Mouse (Mus musculus) left cerebral cortex, adult 2 months (tissue): ENCODE data around the gene Hoxd11. TPM values are rescaled to one million over a fixed set of nuclear protein-coding genes. Genes with fewer than 3 reads are reported as not detected.

Source experiments
- DNase-seq, 2 experiments: peaks; one replicate each; pipeline ENCODE4 v3.0.0; 2021 to 2022; ENCODE audit warnings: low spot score in 2 of 2, mixed read lengths in 1 of 2; ENCODE audit errors: extremely low spot score in 1 of 2
- H3K27ac ChIP-seq: fragments of 200-600 bp; 2 replicates; pipeline ENCODE4 v1.8.1; 2022
- H3K4me3 ChIP-seq: fragments of 200-600 bp; 2 replicates; pipeline ENCODE4 v1.8.1; 2022
- CTCF ChIP-seq: fragments of 200-600 bp; IDR thresholded peaks from 2 replicates; pipeline ENCODE4 v1.8.1; 2022; ENCODE audit warnings: antibody characterized with exemption, mild to moderate bottlenecking, moderate library complexity
- intact Hi-C: fragments of 180-260 bp; cut with DNase I; formaldehyde crosslinking; loops from one replicate; pipeline ENCODE4 v1.15.1; 2025
- long read RNA-seq, 2 experiments: library from polyadenylated mRNA; stranded (forward); transcript quantifications; one replicate each; pipeline ENCODE4 v2.0.0; 2021; ENCODE audit warnings: borderline mapping rate in 2 of 2
- total RNA-seq, 2 experiments: library from RNA; stranded (reverse); gene quantifications; 2 replicates each; pipeline ENCODE4 v1.2.3; 2021

Hoxd11 gene
- not detected for total RNA-seq
- long read RNA-seq, experiment 1: 0 reads
- long read RNA-seq, experiment 2: 0 reads

DNA sequence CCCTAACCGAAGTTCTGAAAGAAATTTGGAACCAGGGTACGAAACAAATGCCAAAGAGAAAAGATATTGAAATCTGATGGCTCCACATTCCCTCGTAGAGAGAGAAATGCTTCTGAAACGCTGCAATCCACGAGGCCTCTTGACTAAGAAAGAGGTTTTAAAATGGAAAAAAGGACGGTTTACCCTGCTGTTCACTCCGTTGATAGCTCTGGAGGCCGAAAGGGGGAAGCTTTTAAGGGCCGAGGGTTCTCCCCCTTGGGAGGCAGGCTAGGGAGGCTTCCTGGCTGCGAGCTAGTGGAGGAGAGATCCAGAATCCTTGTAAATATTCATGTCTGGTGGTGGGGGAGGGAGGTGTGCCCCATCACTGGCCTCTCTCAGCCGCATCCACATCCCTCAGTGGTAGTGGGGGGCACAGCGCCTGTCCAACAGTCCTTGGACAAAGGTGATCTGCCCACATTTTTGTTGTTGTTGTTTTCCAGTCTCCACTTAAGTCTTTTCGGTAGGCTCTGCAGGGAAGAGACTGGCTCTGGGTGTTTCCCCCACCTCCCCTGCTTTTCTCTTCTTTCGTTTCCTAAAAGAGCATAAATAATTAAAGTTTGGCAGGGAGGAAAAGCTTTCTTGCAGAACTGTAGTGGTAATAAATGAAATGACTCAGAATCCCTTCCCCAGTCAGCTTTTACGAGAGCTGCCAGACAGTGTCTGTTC lies at the start of gene Hoxd11:
Hoxd11 (plus strand) TSS at position 667 of the 705 bp plus-strand sequence.
- Histone ChIP-seq H3K4me3 (no peak within 1 kb of the TSS), H3K27ac (no peak within 1 kb of the TSS)
- DNase-seq: no peak
- no peak for TF ChIP-seq CTCF
- intact Hi-C loops: no loop called here

DNA sequence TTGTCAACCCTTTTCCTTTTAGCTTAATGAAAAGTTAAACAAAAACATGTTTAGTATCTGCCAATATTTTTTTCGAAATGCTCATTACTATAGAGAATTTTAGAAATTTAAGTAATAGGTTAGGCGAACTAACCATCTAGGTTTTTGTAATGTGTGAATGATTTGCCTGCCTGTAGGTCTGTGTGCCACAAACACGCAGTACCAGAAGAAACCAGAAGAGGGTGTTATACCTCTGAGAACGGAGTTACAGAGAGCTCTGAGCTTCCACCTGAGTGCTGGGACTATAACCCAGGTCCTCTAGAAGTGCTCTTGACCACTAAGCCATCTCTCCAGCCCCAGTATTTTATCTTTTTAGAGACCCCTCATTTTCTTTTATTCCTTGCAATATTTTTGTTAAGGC lies 43.9 kb upstream of the Hoxd11 start:
- no peak; the same call in 1 of the 2 replicates for TF ChIP-seq CTCF
- Histone ChIP-seq H3K27ac (no peak overlapping the region), H3K4me3 (no peak overlapping the region)
- no peak for DNase-seq
- intact Hi-C loops: no loop called here

DNA sequence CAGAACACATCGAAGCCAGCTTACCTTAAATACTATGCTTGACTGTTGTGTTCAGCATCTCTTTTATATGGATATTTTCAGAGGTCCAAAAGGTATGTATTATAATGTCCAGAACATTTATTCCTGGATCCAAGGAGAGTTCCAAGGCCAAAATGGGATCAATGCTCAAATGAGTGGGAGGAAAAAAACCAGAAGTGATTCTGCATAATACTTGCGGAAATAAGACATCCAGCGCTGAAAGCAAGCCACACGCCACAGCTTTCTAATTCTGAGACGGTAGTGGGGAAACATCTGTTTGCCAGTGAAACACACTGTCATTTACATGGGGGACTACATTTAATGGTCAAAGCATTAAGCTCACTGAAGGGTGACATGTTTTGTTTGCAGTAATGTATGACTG lies 36.9 kb upstream of the Hoxd11 start:
- Histone ChIP-seq H3K4me3 (no peak overlapping the region), H3K27ac (no peak overlapping the region)
- no peak for TF ChIP-seq CTCF
- intact Hi-C loops: no loop called here
- DNase-seq: no peak

DNA sequence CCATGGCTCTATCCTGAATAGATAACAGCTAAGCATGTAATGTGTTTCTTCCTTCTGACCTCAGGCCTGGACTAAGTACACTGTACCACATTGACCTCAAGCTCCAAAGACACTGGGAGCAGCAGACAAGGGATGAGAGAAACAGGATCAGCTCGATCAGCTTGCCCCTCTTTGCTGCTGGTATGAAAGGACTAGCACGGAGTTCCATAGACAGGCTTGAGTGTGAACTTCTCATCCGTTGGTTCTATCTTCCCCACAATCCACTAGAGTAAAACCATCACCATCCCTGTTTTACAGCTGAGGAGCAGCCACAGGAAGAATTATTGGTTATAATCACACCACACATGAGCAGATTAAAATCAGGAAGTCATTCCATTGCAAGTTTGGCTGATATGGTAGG lies 33.7 kb upstream of the Hoxd11 start:
- intact Hi-C loops: no loop called here

DNA sequence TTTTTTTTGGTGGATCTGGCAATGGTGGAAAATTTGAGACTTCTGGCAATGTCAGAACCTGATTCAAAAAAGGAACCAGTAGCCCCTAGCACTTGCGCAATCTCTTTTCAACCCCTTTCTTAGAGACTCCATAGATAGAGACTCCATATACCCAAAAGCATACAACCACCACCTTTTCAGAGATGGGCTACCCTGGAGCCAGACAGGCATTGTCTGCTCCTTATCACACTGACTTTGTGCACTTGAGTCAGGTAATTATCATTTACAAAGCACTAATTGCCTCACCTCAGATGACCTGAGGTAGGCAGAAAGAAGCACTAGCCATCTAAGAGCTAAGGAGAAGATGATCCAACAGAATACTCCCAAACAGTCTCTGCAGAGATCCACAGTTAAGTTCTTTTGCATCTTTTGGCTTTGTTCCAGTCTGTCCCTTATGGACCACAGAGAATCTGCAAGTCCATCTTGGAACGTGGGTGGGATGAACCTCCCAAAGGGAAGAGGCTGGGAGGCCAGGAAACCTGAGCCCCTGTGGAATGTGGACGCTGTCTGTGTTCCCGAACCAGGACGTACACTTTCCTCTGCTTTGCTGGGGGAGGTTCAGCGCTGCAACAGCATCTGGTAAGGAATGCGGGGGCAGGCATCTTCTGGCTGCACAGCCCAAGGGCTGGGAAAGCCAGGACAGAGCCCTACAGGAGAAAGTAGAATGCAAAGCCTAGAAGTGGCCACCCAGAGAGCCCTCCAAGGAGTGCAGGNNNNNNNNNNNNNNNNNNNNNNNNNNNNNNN lies 32.1 kb upstream of the Hoxd11 start:
- DNase-seq: no peak
- no peak for TF ChIP-seq CTCF
- Histone ChIP-seq H3K27ac (no peak overlapping the region), H3K4me3 (no peak overlapping the region)
- intact Hi-C loops: no loop called here

More for the DNA sequence above, 33.7 kb upstream of the Hoxd11 start:
- no peak overlapping the region for H3K27ac ChIP-seq
- TF ChIP-seq CTCF: no peak
- DNase-seq: no peak
- no peak overlapping the region for H3K4me3 ChIP-seq

DNA sequence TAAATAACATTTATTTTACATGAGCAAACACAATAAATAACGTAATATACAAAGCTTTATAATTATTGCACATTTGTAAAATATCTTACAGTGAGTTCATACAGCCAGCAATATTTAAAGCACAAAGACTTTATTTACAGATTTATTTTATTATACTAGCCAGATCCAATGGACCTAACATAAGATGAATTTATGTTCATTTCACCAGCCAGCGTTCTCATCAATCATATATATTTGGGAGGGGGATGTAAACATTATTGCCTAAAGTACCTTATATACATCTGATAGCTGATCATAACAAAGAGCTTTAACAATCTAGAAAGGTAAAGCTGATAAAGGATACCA lies 26.4 kb upstream of the Hoxd11 start:
- no peak overlapping the region for H3K27ac ChIP-seq
- TF ChIP-seq CTCF: no peak
- DNase-seq: no peak
- intact Hi-C loops: loop anchor here (5.0 to 10.0 kb wide), 2 partner anchors 94 to 1378 kb away; partner anchors contain the start of gene Sp9
- H3K4me3 ChIP-seq: no peak overlapping the region

DNA sequence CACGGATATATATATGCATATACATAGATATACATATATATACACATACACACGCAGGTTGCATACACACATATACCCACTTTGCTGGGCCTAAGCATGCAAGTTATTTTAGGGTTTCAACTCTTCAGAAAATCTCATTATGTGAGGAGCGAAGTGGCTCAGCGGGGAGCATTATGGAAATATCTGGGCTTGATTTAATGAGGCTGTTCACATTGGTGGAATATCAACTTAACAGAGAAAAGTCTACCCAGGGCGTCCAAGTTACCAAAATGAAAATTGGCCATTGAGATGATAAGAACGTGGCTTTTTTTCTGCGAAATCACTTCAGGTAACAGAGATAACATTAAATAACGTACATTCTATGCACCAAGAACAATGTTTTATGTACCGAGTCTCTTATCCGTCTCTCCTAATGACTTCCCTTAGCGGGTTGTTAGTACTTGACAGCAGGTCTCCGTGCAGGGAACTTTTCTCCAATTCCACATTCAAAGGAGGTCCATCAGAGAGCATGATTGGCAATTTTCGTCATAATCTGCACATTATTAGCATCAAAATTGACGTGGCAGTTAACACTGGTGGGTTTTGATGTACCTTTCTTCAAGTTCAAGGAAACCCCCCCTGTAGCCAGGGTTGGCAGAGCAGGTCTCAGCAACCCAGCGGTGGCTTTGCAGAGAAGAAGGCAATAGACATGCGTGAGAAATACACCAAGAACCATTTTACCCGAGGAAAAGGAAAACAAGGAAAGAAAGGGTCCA lies 25.4 kb upstream of the Hoxd11 start:
- intact Hi-C loops: loop anchor here (5.0 to 10.0 kb wide), 2 partner anchors 93 to 1379 kb away; partner anchors contain the start of gene Sp9
- Histone ChIP-seq H3K27ac (no peak overlapping the region), H3K4me3 (no peak overlapping the region)
- TF ChIP-seq CTCF: no peak
- DNase-seq: no peak

DNA sequence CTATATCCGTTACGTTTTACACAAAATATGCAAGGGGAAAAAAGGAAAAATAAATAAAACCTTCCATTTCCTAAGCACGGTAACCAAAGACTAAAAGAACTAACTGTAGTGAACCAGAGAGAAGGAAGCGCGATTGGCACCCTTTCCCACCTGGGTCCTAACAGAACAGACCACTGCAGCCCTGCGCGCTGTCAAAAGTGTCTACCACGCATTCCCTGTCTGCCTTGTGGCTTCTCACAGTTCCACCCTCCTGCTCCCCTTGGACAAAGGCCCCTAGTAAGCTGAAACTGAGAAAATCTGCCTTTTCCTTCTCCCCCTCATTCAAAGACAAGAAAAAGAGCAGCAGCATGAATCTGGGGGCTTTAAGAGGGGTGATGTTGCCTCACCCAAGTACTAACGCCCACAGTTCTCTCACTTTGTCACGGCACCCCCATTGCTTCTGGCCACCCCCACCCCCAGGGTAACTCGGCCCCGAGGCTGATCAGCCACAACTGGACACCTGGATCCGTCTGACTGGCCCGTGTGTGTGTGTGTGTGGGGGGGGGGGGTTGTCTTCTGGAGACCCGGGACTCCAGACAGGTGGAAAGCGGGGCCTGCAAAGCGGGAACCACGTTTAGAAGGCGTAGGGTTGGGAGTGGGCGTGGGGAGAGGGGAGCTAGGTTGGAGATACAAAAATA lies 24.5 kb upstream of the Hoxd11 start:
- H3K27ac ChIP-seq: no peak overlapping the region
- intact Hi-C loops: loop anchor here (5.0 to 10.0 kb wide), 5 partner anchors 57 to 1380 kb away; partner anchors contain the start of genes Gm28230, Hoxd3, Hoxd4 and Sp9
- H3K4me3 ChIP-seq: no peak overlapping the region
- no peak for DNase-seq
- no peak for TF ChIP-seq CTCF

DNA sequence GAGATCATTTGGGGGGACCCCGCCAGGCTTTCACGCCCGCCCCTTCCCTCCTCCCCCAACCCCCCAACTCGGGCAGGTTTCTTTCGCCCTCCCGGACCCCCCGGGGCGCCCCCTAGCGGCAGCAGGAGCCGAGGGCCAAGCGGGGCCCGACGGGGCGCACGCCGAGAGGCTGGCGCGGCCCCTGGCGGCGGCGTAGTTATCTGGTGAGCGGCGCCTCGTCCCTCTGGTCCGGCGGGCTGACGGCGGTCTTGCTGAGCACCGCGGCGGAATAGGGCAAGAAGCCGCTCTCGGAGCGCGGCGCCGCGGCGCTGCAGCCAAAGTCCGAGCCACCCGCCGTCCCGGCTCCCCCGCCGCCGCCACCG lies 24.0 kb upstream of the Hoxd11 start:
- Histone ChIP-seq H3K27ac (no peak overlapping the region), H3K4me3 (no peak overlapping the region)
- DNase-seq: no peak
- peak; percentile 37 for TF ChIP-seq CTCF
- intact Hi-C loops: loop anchor here (5.0 to 10.0 kb wide), 4 partner anchors 57 to 1381 kb away; partner anchors contain the start of genes Gm28230, Hoxd3, Hoxd4 and Sp9

DNA sequence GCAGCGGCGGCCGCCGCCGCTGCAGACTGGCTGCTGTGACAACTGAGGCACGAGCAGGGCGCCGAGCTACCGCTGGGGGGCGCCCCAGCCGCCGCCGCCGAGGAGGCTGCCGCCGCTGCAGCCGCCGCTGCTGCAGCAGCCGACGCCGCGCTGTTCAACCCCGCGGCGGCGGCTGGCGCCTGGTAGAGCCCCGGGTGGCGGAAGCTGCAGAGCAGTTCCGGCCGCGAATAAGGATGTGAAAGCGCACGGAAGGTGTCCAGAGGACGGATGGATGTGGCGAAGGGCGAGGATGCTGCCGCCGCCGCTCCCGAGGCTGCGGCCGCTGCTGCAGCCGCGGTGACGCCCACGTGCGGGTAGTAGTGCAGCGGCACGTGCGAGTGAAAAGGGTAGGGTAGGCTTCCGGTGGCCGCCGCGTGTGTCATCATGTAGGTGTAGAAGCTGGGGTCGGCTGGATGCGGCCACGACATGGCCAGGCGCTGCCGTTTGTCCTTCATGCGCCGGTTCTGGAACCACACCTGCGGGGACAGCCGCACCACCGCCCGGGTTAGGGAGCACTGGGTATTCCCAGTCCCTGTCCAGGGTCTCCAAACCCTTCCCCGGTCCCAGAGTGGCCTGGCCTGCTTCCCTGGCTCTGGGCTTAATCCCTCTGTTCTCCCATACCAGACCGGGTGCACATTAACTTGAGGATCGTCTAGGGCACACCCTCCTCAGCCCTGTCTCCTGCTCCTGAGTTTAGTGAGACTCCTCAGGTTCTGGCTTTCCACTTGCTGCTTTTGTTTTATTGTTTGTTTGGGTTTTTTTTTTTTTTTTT lies 23.3 kb upstream of the Hoxd11 start:
- H3K27ac ChIP-seq: no peak overlapping the region
- intact Hi-C loops: loop anchor here (5.0 to 10.0 kb wide), 4 partner anchors 56 to 1381 kb away; partner anchors contain the start of genes Gm28230, Hoxd3, Hoxd4 and Sp9
- no peak for DNase-seq
- H3K4me3 ChIP-seq: no peak overlapping the region
- no peak for TF ChIP-seq CTCF
